ENCODE assay signal across 8 mouse cellular contexts in the genomic region with DNA sequence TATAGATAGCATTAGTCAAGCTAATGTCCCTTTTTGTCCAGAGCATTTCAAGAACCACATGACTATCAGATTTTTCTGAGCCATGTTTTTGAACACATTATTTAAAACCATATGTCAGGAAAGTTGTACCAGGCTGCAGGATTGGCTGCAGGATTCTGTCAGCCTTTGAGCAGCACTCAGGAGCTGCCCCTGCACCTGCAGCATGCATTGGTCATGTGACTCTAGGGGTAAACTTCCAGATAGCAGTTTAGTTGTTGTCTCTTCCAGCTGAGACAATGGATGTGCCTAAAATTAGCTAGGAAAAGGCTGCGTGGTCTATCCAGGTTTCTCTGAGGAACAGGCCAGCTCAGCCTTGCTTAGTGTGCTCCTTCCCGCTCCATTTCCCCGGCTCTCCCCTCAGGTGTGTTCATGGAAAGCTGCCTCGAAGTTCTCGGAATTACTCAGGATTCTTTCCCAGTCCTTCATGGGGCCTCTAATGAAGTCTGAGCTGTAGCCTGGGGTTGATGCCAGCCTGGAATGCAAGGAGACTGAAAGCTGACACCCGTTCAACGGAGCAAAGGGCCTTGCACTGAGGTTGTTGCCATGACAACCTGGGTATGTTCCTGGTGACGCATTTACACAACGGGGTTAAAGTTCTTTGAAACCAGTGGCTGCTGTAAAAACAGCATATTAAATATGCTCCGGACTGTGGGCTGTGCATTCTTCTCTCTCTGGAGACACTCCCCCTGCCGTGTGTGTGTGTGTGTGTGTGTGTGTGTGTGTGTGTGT.
DNase-seq lines count a peak whose midpoint lies in the region; ATAC-seq and TF ChIP-seq lines count a peak whose summit lies in the region.

No protein-coding gene starts in this region.

- DNase-seq in Patski (ENCODE audit: low read depth, low spot score): peak; percentile 96
- peak; percentile 17 to 63 for DNase-seq in adrenal gland, postnatal 4 days (ENCODE audit: low spot score in 2 of 2)
- DNase-seq in forebrain, postnatal 0 days: peak; percentile 79
- DNase-seq in layer of hippocampus, postnatal 36 days: peak; percentile 20 to 26
- DNase-seq in midbrain, embryonic 11.5 days (ENCODE audit: low spot score, missing footprints): peak; percentile 96
- DNase-seq in urinary bladder, postnatal 25 days (ENCODE audit: low spot score): peak; percentile 35
- DNase-seq in spleen, adult 18-20 months: no peak

- no peak overlapping the region for H3K9ac ChIP-seq in forebrain, postnatal 0 days
- H3K9ac ChIP-seq in hindbrain, embryonic 12.5 days: no peak overlapping the region
- H3K9ac ChIP-seq in midbrain, embryonic 11.5 days (ENCODE audit: low read length): peak overlapping the region; percentile 33; the same call in 1 of the 2 replicates

- H3K4me2 ChIP-seq in forebrain, postnatal 0 days (ENCODE audit: low read depth): peak overlapping the region; percentile 23
- peak overlapping the region; percentile 37 for H3K4me2 ChIP-seq in hindbrain, embryonic 12.5 days (replicated peaks)
- peak overlapping the region; percentile 33; the same call in 1 of the 2 replicates for H3K4me2 ChIP-seq in midbrain, embryonic 11.5 days

- no peaks in the 10 kb centered on the region for H3K27me3 ChIP-seq in Patski
- no peaks in the 10 kb centered on the region for H3K27me3 ChIP-seq in forebrain, postnatal 0 days (ENCODE audit: insufficient read depth, low read length)
- no peaks in the 10 kb centered on the region for H3K27me3 ChIP-seq in hindbrain, embryonic 12.5 days
- no peaks in the 10 kb centered on the region for H3K27me3 ChIP-seq in midbrain, embryonic 11.5 days (ENCODE audit: control insufficient read depth, insufficient read depth, low read length)

- no peaks in the 10 kb centered on the region for H3K36me3 ChIP-seq in forebrain, postnatal 0 days (ENCODE audit: insufficient read depth)
- no peaks in the 10 kb centered on the region for H3K36me3 ChIP-seq in hindbrain, embryonic 12.5 days
- H3K36me3 ChIP-seq in midbrain, embryonic 11.5 days (ENCODE audit: control insufficient read depth, insufficient read depth, low read length): no peaks in the 10 kb centered on the region

- H3K9me3 ChIP-seq in forebrain, postnatal 0 days (ENCODE audit: low read length): no peaks in the 10 kb centered on the region
- no peaks in the 10 kb centered on the region for H3K9me3 ChIP-seq in hindbrain, embryonic 12.5 days (replicated peaks)
- no peaks in the 10 kb centered on the region for H3K9me3 ChIP-seq in midbrain, embryonic 11.5 days (ENCODE audit: control insufficient read depth, low read length)

- peak overlapping the region; percentile 54 for H3K27ac ChIP-seq in forebrain, postnatal 0 days (ENCODE audit: low read depth, low read length)
- H3K27ac ChIP-seq in hindbrain, embryonic 12.5 days: peak overlapping the region; percentile 77
- H3K27ac ChIP-seq in midbrain, embryonic 11.5 days (ENCODE audit: low read depth, low read length): peak overlapping the region; percentile 68

- H3K4me1 ChIP-seq in forebrain, postnatal 0 days (ENCODE audit: insufficient read depth): peaks cover 13% of the 10 kb centered on the region; the same call in 1 of the 2 replicates
- peaks cover 10% of the 10 kb centered on the region for H3K4me1 ChIP-seq in hindbrain, embryonic 12.5 days
- peaks cover 13% of the 10 kb centered on the region for H3K4me1 ChIP-seq in midbrain, embryonic 11.5 days (ENCODE audit: control insufficient read depth, insufficient read depth, low read length)

- in situ Hi-C loops in Patski (cut with MboI; ENCODE audit: low pct_unique_long_range_greater_than_20kb): no loop called here

- H3K4me3 ChIP-seq in forebrain, postnatal 0 days (ENCODE audit: low read depth, low read length): no peak overlapping the region
- H3K4me3 ChIP-seq in hindbrain, embryonic 12.5 days: no peak overlapping the region
- no peak overlapping the region for H3K4me3 ChIP-seq in midbrain, embryonic 11.5 days (ENCODE audit: low read depth, low read length)

- CTCF ChIA-PET in Patski (lab: Charles Lee): interaction anchor here (0.6 to 2.5 kb wide), 6 partner anchors 9 to 220 kb away, joined by 3 to 7 read pairs (median 3); no protein-coding TSS in a partner anchor

- peak; percentile 98 for ATAC-seq in Patski
- ATAC-seq in forebrain, postnatal 0 days: peak; percentile 81
- ATAC-seq in hindbrain, embryonic 12.5 days (ENCODE audit: low FRiP score): peak; percentile 93
- peak; percentile 95 for ATAC-seq in midbrain, embryonic 11.5 days (ENCODE audit: low FRiP score)

- WGBS in forebrain, postnatal 0 days: 1% methylated on average over 11 of the region's 11 CpGs
- 1% methylated on average over 11 of the region's 11 CpGs for WGBS in hindbrain, embryonic 12.5 days
- WGBS in midbrain, embryonic 11.5 days: 3% methylated on average over 11 of the region's 11 CpGs

- POLR2A ChIA-PET in Patski (lab: Charles Lee): interaction anchor here (0.7 to 1.1 kb wide), 3 partner anchors 66 to 143 kb away, joined by 3 to 5 read pairs (median 3); a partner anchor contains a TSS

- no peak for TF ChIP-seq CTCF in Patski (IDR thresholded peaks at IDR 0.05)
- no peak for TF ChIP-seq CTCF in forebrain, postnatal 0 days (IDR thresholded peaks at IDR 0.05; ENCODE audit: low read depth)

Comparison
In these comparisons a context has a peak if more than half of its experiments do, and no peak if none do; other contexts are left out.
1. DNase-seq: peak in Patski (single experiment), adrenal gland, postnatal 4 days (2 of 2), forebrain, postnatal 0 days (single experiment), layer of hippocampus, postnatal 36 days (2 of 2), midbrain, embryonic 11.5 days (single experiment) and urinary bladder, postnatal 25 days (single experiment); none in spleen, adult 18-20 months (0 of 2).
2. Peak in every context shown above with its lines, with median percentiles within 50 percentile points of each other: ATAC-seq, H3K27ac ChIP-seq and H3K4me2 ChIP-seq.